Mouse (Mus musculus) T-cell, adult 66 days (primary cell): Measurements from ENCODE around the gene Tdg. TPM values are rescaled to one million over a fixed set of nuclear protein-coding genes. Genes with fewer than 3 reads are reported as not detected.

Experiments
- total RNA-seq, 2 experiments: library from RNA; stranded (reverse); gene quantifications; 3 replicates in 1 of 2; 4 replicates in 1 of 2; pipeline ENCODE4 v1.2.4; 2023

Gene Tdg
- 10 to 100 TPM; 68.5 to 78.1 TPM for total RNA-seq

DNA sequence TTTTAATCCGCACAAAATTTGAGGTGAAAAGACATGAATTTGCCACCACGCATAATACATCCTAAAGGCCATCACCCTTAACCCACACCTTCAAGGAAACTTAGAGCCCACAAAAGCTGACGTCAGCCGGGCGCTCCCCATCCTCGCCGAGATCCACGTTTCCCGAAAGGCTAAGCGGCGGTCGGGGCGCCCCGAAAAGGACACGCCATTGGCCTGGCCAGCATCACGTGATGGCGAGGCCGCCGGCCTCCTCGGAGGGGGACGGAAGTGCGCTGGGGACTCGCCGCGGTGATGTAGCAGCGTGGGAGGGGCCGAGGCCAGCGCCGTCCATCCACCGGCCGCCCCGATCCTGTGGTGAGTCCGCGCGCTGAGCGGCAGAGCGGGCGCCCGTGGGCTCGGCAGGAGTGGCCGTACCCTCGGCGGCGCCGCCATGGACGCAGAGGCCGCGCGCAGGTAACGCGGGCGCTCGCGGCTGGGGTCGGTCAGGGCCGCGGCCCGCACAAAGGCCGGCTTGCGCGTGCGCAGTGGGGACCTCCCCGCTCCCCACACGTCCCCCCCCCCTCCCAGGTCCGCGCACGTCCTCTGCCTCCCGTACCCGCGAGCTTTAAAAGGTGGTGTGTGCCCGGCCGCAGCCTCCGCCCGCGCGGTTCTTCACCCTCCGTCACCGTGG lies at the start of gene Tdg:
TSS of gene Tdg (plus strand) at position 243 of the 670 bp plus-strand sequence.

DNA sequence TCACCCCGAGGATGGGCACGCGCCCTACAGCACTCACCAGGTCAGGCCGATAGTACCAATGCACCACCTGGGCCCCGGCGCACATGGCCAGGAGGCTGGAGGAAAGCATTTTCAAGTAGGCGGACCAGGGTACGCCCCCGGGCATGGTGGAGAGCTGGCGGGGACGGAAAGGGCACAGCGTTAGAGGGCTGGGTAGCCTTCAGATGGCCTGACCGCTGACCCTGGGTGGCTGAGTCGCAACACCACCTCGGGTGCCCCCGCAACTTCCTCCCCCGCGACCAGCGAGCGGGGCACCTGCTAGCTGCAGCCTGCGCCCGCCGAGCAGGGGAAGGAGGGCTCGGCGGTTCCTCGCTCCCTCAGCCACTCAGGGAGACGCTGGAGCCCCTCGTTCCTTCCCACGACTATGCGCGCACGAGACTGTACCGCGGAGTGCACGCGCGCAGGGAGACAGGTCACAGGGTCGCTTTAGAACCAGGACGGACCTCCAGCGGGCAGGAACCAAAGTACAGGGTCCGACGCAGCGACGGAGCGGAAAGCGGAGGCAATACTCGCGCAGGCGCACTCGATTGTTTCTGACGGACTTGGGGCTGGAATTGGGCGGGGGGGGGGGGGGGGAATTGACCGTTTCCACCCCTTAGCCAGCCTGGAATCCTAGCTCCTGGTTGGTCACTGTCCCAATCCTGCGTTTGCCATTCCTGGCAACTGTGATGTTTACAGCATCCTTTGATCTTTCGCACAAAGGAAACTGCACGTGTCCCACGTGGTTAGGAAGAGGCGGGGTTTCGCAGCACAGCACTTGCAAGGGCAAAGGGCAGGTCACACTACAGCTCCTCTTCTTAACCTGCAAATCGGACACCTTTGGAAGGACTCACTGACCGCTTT lies 6.7 kb upstream of the Tdg start, which contains the start of gene 1190007I07Rik:
TSS of gene 1190007I07Rik (minus strand) at position 558 of the 882 bp plus-strand sequence.

GRCm38 (mm10) chr10:82690494-82690893 lies 60.9 kb downstream of the Tdg start, which contains the start of gene Glt8d2:
Gene Glt8d2, minus strand, starts transcription at chr10:82690650.

DNA sequence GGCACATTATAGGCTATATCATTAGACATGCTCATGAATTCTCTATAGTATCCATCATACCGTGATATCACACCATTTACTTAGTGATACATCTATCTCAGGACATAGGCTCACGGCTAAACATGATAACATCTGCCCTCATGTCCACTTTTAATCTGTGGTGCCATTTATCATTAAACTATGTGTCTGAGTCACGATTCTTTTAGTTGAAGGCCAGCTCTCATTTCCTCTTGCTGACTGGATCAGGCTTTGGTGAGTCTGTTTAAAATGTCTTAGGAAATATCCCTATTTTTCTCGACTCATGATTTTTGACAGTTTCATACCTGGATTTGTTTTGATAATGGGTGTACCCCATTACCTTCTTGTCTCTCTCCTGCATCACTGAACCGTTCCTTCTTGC lies 66.3 kb downstream of the Tdg start, which contains the start of gene Hcfc2:
TSS of gene Hcfc2 (plus strand) at position 205 of the 400 bp plus-strand sequence.

Other genes starting within 250 kb of the Tdg start
- gene Gm1553, start 137.2 kb upstream of the Tdg start, total RNA-seq, result not detected
- 10 to 100 TPM; 13.3 to 25.6 TPM for gene 1190007I07Rik, start 6.6 kb upstream of the Tdg start, total RNA-seq
- 1 to 10 TPM in 1 of 2 experiments, under 1 TPM in 1; 0.58 to 1.2 TPM for gene Glt8d2, start 60.8 kb downstream of the Tdg start, total RNA-seq
- gene Hcfc2, start 66.3 kb downstream of the Tdg start, total RNA-seq, result 10 to 100 TPM; 23.6 to 42.1 TPM
- 10 to 100 TPM; 39.1 to 41.8 TPM for gene Nfyb, start 134.3 kb downstream of the Tdg start, total RNA-seq
- gene Txnrd1, start 204.1 kb downstream of the Tdg start, total RNA-seq, result 10 to 100 TPM; 42.0 to 50.9 TPM
- gene Eid3, start 236.8 kb downstream of the Tdg start, total RNA-seq, result 1 to 10 TPM; 6.3 to 7.0 TPM